Mouse (Mus musculus) limb, embryonic 11.5 days (tissue): ENCODE results near the gene Ralgds. TPM values are rescaled to one million over a fixed set of nuclear protein-coding genes. Genes with fewer than 3 reads are reported as not detected.
"Not testable (repeated sequence)": the region's sequence is repeated elsewhere in the genome, so short reads cannot be mapped to it uniquely, and the experiment has no call there.

ENCODE experiments used
- ATAC-seq: fragments of 200-750 bp; cut with Nextera tagmentation; 2 replicates; pipeline ENCODE4 v1.8.0; 2017; ENCODE audit warnings: low read depth; ENCODE audit not compliant: insufficient number of reproducible peaks, low FRiP score, low TSS enrichment
- DNase-seq: peaks from one replicate; pipeline ENCODE4 v3.0.0-alpha.2; 2015; ENCODE audit warnings: low spot score
- H3K27ac ChIP-seq: fragments of 300-500 bp; sonication (generic); replicated peaks from 2 replicates; pipeline ENCODE4 v1.5.1; 2014; ENCODE audit warnings: low read depth, mild to moderate bottlenecking, low read length
- H3K27me3 ChIP-seq: fragments of 300-500 bp; sonication (generic); 2 replicates; pipeline ENCODE4 v1.6.1; 2014; ENCODE audit warnings: mild to moderate bottlenecking, low read length, mixed read lengths; ENCODE audit not compliant: control insufficient read depth, insufficient read depth
- H3K36me3 ChIP-seq: fragments of 300-500 bp; sonication (generic); 2 replicates; pipeline ENCODE4 v1.6.1; 2014; ENCODE audit warnings: mild to moderate bottlenecking, low read length, moderate library complexity, mixed read lengths; ENCODE audit not compliant: control insufficient read depth, insufficient read depth
- H3K4me1 ChIP-seq: fragments of 300-500 bp; sonication (generic); 2 replicates; pipeline ENCODE4 v1.6.1; 2014; ENCODE audit warnings: low read length, mixed read lengths; ENCODE audit not compliant: control insufficient read depth, insufficient read depth
- H3K4me2 ChIP-seq: fragments of 300-500 bp; sonication (generic); 2 replicates; pipeline ENCODE4 v1.6.1; 2014; ENCODE audit warnings: low read depth, mild to moderate bottlenecking, moderate library complexity; ENCODE audit not compliant: severe bottlenecking
- H3K4me3 ChIP-seq: fragments of 300-500 bp; sonication (generic); 2 replicates; pipeline ENCODE4 v1.5.1; 2014; ENCODE audit warnings: low read depth, low read length
- H3K9ac ChIP-seq: fragments of 300-500 bp; sonication (generic); 2 replicates; pipeline ENCODE4 v1.6.1; 2014; ENCODE audit warnings: mild to moderate bottlenecking, low read length
- H3K9me3 ChIP-seq: fragments of 300-500 bp; sonication (generic); 2 replicates; pipeline ENCODE4 v1.6.1; 2016; ENCODE audit warnings: low read length; ENCODE audit not compliant: control insufficient read depth
- WGBS: fragments of 180-500 bp; shearing (Covaris S2); extraction: QIAGEN DNeasy Blood & Tissue Kit; methylation state at CpG from one replicate; pipeline ENCODE4 v1.1.7; 2014; 5-methylcytosine and 5-hydroxymethylcytosine counted together
- polyA plus RNA-seq: library from polyadenylated mRNA; unstranded; fragments of >200 nt; fragmentation: Nextera tagmentation; extraction: Ambion mirVana; gene quantifications from 2 replicates; pipeline ENCODE4 v1.2.1, GENCODE M21; 2014

Ralgds gene
- polyA plus RNA-seq, 1 experiment from 2014 or later = 37.3 TPM

GRCm38 (mm10) chr2:28497561-28497960 is 15.4 kb upstream of the Ralgds start:
- 87% methylated on average over 5 of the region's 5 CpGs for WGBS
- ATAC-seq = no peak
- no peak overlapping the region for H3K9ac ChIP-seq

GRCm38 (mm10) chr2:28498431-28498830 is 14.5 kb upstream of the Ralgds start:
- 90% methylated on average over 4 of the region's 4 CpGs for WGBS
- Histone ChIP-seq H3K27ac (no peak overlapping the region), H3K9ac (no peak overlapping the region), H3K4me1 (no peaks in the 10 kb centered on the region), H3K4me2 (no peak overlapping the region), H3K4me3 (no peak overlapping the region), H3K9me3 (no peaks in the 10 kb centered on the region), H3K36me3 (no peaks in the 10 kb centered on the region), H3K27me3 (no peaks in the 10 kb centered on the region)
- DNase-seq (no peak), ATAC-seq (no peak)

More at GRCm38 (mm10) chr2:28497561-28497960, 15.4 kb upstream of the Ralgds start:
- H3K27me3 ChIP-seq = no peaks in the 10 kb centered on the region
- no peak overlapping the region for H3K4me3 ChIP-seq
- no peaks in the 10 kb centered on the region for H3K36me3 ChIP-seq
- DNase-seq = no peak
- H3K27ac ChIP-seq = no peak overlapping the region
- no peaks in the 10 kb centered on the region for H3K9me3 ChIP-seq
- no peak overlapping the region for H3K4me2 ChIP-seq
- H3K4me1 ChIP-seq = no peaks in the 10 kb centered on the region

- no peak overlapping the region for H3K9ac ChIP-seq
- H3K4me1 ChIP-seq = no peaks in the 10 kb centered on the region
- no peaks in the 10 kb centered on the region for H3K36me3 ChIP-seq
- no peaks in the 10 kb centered on the region for H3K9me3 ChIP-seq
- H3K27ac ChIP-seq = no peak overlapping the region
- no peak overlapping the region for H3K4me2 ChIP-seq
- DNase-seq (no peak), ATAC-seq (no peak)
- no peaks in the 10 kb centered on the region for H3K27me3 ChIP-seq
- WGBS = 84% methylated on average over 10 of the region's 10 CpGs
- no peak overlapping the region for H3K4me3 ChIP-seq
Observed at GRCm38 (mm10) chr2:28502987-28503386, 9.9 kb upstream of the Ralgds start.

GRCm38 (mm10) chr2:28504676-28505075 is 8.2 kb upstream of the Ralgds start:
- H3K4me2 ChIP-seq = no peak overlapping the region
- H3K4me3 ChIP-seq = no peak overlapping the region
- no peaks in the 10 kb centered on the region for H3K9me3 ChIP-seq
- WGBS = 90% methylated on average over 13 of the region's 13 CpGs
- DNase-seq (no peak), ATAC-seq (no peak)
- H3K27ac ChIP-seq = no peak overlapping the region
- H3K9ac ChIP-seq = no peak overlapping the region
- H3K4me1 ChIP-seq = no peaks in the 10 kb centered on the region
- no peaks in the 10 kb centered on the region for H3K36me3 ChIP-seq
- H3K27me3 ChIP-seq = no peaks in the 10 kb centered on the region

GRCm38 (mm10) chr2:28505795-28506194 is 7.1 kb upstream of the Ralgds start, which contains the start of gene Gm10134:
Gene Gm10134 (plus strand): TSS chr2:28506095.
- Histone ChIP-seq H3K27ac (no peak within 1 kb of the TSS), H3K27me3 (no peaks in the 10 kb centered on the region), H3K4me1 (no peaks in the 10 kb centered on the region), H3K36me3 (no peaks in the 10 kb centered on the region), H3K4me3 (no peak within 1 kb of the TSS), H3K9ac (no peak within 1 kb of the TSS), H3K9me3 (no peaks in the 10 kb centered on the region), H3K4me2 (no peak within 1 kb of the TSS)
- no peak for DNase-seq
- no peak for ATAC-seq
- WGBS = 74% methylated on average over 3 of the region's 3 CpGs

GRCm38 (mm10) chr2:28506291-28506690 is 6.6 kb upstream of the Ralgds start:
- DNase-seq (no peak), ATAC-seq (no peak)
- H3K4me3 ChIP-seq = no peak overlapping the region
- H3K4me2 ChIP-seq = no peak overlapping the region
- H3K9ac ChIP-seq = no peak overlapping the region
- no peak overlapping the region for H3K27ac ChIP-seq
- no peaks in the 10 kb centered on the region for H3K27me3 ChIP-seq
- no peaks in the 10 kb centered on the region for H3K9me3 ChIP-seq
- H3K4me1 ChIP-seq = no peaks in the 10 kb centered on the region
- 72% methylated on average over 6 of the region's 6 CpGs for WGBS
- no peaks in the 10 kb centered on the region for H3K36me3 ChIP-seq

GRCm38 (mm10) chr2:28511600-28511999 is 1.3 kb upstream of the Ralgds start:
- H3K9ac ChIP-seq, DNase-seq, H3K9me3 ChIP-seq, H3K27me3 ChIP-seq, H3K27ac ChIP-seq, H3K4me3 ChIP-seq, ATAC-seq, H3K36me3 ChIP-seq, H3K4me2 ChIP-seq, H3K4me1 ChIP-seq: not testable (repeated sequence)
- WGBS = 52% methylated on average over 5 of the region's 5 CpGs

- Histone ChIP-seq H3K9ac (peak overlapping the region; percentile 90), H3K4me1 (peaks cover 6% of the 10 kb centered on the region; the same call in 1 of the 2 replicates), H3K4me3 (peak overlapping the region; percentile 68), H3K9me3 (no peaks in the 10 kb centered on the region), H3K36me3 (no peaks in the 10 kb centered on the region), H3K4me2 (peak overlapping the region; percentile 92), H3K27ac (0 out of 2 replicates have a peak overlapping the region, but pooled peaks have one; percentile 24), H3K27me3 (no peaks in the 10 kb centered on the region)
- ATAC-seq (peak; percentile 48), DNase-seq (peak; percentile 73)
- 6% methylated on average over 47 of the region's 47 CpGs for WGBS
Observed at GRCm38 (mm10) chr2:28513431-28514370, 776 bp downstream of the Ralgds start.
